In genomic region chr2:165073381-165073781, GRCm38 (mm10) we compare ENCODE assay signal across 18 mouse cellular contexts. TPM values are rescaled to one million over a fixed set of nuclear protein-coding genes. Genes with fewer than 3 reads are reported as not detected.
A peak's percentile ranks its signal among the peaks of the same experiment; 100 is the strongest.
DNase-seq lines count a peak whose midpoint lies in the region; ATAC-seq and TF ChIP-seq lines count a peak whose summit lies in the region.
"Had no signal": no experiment of that assay in that cellular context is flagged by ENCODE, and none has a peak within 500 bp of the region (broad histone marks: within the 10 kb centered on the region; RNA-seq: fewer than 3 reads in every experiment).

No protein-coding gene starts in this region.

- DNase-seq in layer of hippocampus, adult 2 months (ENCODE audit: low spot score in 2 of 2): peak in 1 of 2 experiments; percentile 56
- DNase-seq in layer of hippocampus, adult 8-10 months (ENCODE audit: low spot score in 2 of 2): no peak
- peak; percentile 96 for DNase-seq in brain, adult 2 months (ENCODE audit: low read depth, low spot score)
- DNase-seq in cerebellum, postnatal 14 days: peak; percentile 89 to 94
- DNase-seq in gastrocnemius, adult 2 months: no peak
- DNase-seq in thymus, adult 18-20 months: no peak
- DNase-seq: adrenal gland, adult 2 months; kidney, adult 11 months; kidney, postnatal 25 days; thymus, postnatal 14 days had no signal

- H3K27ac ChIP-seq in layer of hippocampus, adult 2 months: peak overlapping the region; percentile 64; the same call in 1 of the 2 replicates
- H3K27ac ChIP-seq in gastrocnemius, adult 2 months: no peak overlapping the region
- H3K27ac ChIP-seq: heart, embryonic 15.5 days; hindbrain, embryonic 13.5 days; limb, embryonic 13.5 days had no signal

- H3K4me3 ChIP-seq in layer of hippocampus, adult 2 months: no peak overlapping the region
- H3K4me3 ChIP-seq in gastrocnemius, adult 2 months: no peak overlapping the region
- H3K4me3 ChIP-seq: heart, embryonic 15.5 days; hindbrain, embryonic 13.5 days; limb, embryonic 13.5 days; myocyte had no signal

- peak; percentile 38; the same call in 1 of the 2 replicates for ATAC-seq in cerebellum, adult (ENCODE audit: insufficient number of reproducible peaks, low FRiP score, low TSS enrichment)

- intact Hi-C loops in gastrocnemius, adult 2 months (cut with DNase I): loop anchor here (5.0 kb wide), 1 partner anchor 39 kb away; no protein-coding TSS in a partner anchor

- no peak for TF ChIP-seq CTCF in layer of hippocampus, adult 2 months (conservative IDR thresholded peaks at IDR 0.05)
- TF ChIP-seq CTCF in gastrocnemius, adult 2 months (IDR thresholded peaks at IDR 0.05): no peak

RNA-seq across cellular contexts. Expression of gene 1700025C18Rik, which starts 17.2 kb away (rescaled TPM):
- total RNA-seq in layer of hippocampus, adult 2 months (2021): not detected
- total RNA-seq in layer of hippocampus, adult 8-10 months (2022): not detected
- total RNA-seq in gastrocnemius, adult 2 months (2021): not detected
- total RNA-seq: adrenal gland, adult 2 months; G1E; granulocyte monocyte progenitor cell, adult 5-6 weeks; left cerebral cortex, adult 18-20 months had no signal

RNA-seq across cellular contexts. Expression of gene Cd40, which starts 18.0 kb away (rescaled TPM):
- total RNA-seq in layer of hippocampus, adult 2 months (2021): under 1 TPM; 0.33 to 0.91 TPM
- 1 to 10 TPM in 1 of 4 experiments, under 1 TPM in 3; 0.22 to 1.0 (median 0.58) TPM for total RNA-seq in layer of hippocampus, adult 8-10 months (2022)
- total RNA-seq in gastrocnemius, adult 2 months (2021): under 1 TPM; 0.69 to 0.75 TPM
- total RNA-seq: granulocyte monocyte progenitor cell, adult 5-6 weeks had no signal

RNA-seq across cellular contexts. Expression of gene Ncoa5, which starts 38.7 kb away (rescaled TPM):
- 10 to 100 TPM; 57.8 to 63.8 TPM for total RNA-seq in layer of hippocampus, adult 2 months (2021)
- total RNA-seq in layer of hippocampus, adult 8-10 months (2022): 10 to 100 TPM; 46.2 to 63.5 (median 55.9) TPM
- 10 to 100 TPM; 13.2 to 14.6 TPM for total RNA-seq in gastrocnemius, adult 2 months (2021)

Comparison
In these comparisons a context has a peak if more than half of its experiments do, and no peak if none do; other contexts are left out.
1. DNase-seq: peak in brain, adult 2 months (single experiment) and cerebellum, postnatal 14 days (2 of 2); none in layer of hippocampus, adult 8-10 months (0 of 2), gastrocnemius, adult 2 months (single experiment) and thymus, adult 18-20 months (0 of 2).